Mouse (Mus musculus): ENCODE results near the gene Tmem238. TPM values are rescaled to one million over a fixed set of nuclear protein-coding genes. Genes with fewer than 3 reads are reported as not detected.
"Not testable (repeated sequence)": the region's sequence is repeated elsewhere in the genome, so short reads cannot be mapped to it uniquely, and the experiment has no call there.

Tmem238 gene
- polyA plus RNA-seq, 1 experiment = 81.4 TPM

DNA sequence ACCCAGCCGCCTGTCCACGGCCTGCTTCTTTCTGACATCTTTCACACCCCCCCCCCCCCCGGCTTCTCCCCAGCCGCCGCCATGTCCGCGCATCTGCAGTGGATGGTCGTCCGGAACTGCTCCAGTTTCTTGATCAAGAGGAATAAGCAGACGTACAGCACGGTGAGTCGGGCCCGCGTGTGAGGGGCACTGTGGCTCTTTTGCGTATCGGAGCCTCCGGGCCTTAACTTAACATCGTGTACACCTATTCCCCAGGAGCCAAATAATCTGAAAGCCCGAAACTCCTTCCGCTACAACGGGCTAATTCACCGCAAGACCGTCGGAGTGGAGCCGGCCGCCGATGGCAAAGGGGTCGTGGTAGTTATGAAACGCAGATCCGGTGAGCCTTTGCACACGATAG lies 3.8 kb upstream of the Tmem238 start:
- under 1% methylated on average over 31 of the region's 31 CpGs for WGBS

GRCm38 (mm10) chr7:4792278-4793212 lies 3.1 kb upstream of the Tmem238 start, which contains the start of gene Rpl28:
Rpl28 (plus strand) TSS chr7:4792874.
- WGBS = under 1% methylated on average over 54 of the region's 54 CpGs

More for the DNA sequence above, 3.8 kb upstream of the Tmem238 start:
- not testable (repeated sequence) for DNase-seq (ENCODE audit: low read depth, low spot score)

DNA sequence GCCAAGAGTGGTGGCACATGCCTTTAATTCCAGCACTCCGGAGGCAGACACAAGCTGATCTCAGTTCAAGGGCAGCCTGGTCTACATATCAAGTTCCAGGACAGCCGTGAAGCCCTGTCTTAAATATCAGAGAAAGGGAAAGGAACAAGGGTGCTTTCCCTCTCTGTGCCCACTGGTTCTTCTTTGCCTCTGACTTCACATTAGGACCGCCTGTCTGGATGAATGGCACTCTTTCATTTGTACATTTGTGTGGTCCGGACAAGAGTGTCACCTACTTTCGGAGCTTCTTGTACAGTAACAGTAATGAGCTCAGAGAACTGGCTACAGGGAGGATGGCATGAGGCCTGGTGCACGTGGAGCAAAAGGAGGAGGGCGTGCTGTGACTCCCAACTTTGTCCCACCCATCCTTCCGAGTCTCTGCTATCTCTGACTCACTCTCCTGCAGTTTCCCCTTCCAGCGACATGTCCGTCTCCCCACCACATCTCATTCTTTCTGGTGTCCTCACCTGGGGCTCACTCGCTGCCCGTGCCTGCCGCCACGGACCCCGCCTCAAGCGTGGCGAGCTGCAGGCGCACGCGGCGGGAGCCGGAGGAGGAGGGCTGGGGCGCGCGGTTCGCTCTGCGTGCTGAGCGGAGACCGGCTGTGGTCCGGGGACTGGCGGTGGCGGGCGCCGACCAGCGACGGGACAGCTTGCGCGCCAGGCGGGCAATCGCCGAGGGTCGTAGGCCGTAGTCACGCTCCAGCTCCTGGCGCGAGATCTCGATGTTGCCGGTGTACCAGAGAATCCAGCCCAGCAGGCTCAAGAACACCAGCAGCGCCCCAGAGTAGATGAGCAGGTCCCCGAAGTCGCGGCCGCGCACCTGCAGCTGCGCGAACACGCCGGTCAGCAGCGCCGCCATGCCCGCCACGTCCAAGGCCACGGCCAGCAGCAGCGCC lies 689 bp downstream of the Tmem238 start:
- under 1% methylated on average over 64 of the region's 64 CpGs for WGBS
- DNase-seq (ENCODE audit: low read depth, low spot score) = no peak

More at GRCm38 (mm10) chr7:4792278-4793212, 3.1 kb upstream of the Tmem238 start, which contains the start of gene Rpl28:
- peak; percentile 96 for DNase-seq (ENCODE audit: low read depth, low spot score)

- no peak for DNase-seq (ENCODE audit: low read depth, low spot score)
- 85% methylated on average over 14 of the region's 14 CpGs for WGBS
Observed at GRCm38 (mm10) chr7:4783667-4784268, 5.7 kb downstream of the Tmem238 start.

DNA sequence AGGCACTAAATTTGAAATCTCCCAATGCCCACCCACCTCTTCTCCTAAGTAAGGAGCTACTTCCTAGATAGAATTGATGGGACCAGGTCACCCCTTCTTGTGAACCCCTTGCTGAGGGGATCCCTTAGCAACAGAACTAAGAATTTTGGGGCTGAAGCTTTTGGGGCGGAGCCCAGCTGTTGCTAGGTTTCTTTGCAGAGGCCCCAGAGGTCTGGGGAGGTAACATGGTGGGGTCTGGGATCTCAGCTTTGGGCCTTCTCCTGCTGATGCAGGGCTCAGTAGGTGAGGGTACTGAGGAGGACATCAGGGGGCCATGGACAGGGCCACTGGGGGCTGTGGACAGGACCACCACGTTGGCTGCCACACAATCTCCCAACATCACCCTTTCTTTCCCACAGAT lies 6.7 kb downstream of the Tmem238 start, which contains the start of the genes Il11 and Tmem190:
TSS of gene Il11 (minus strand) at position 101 of the 400 bp plus-strand sequence.
TSS of gene Tmem190 (plus strand) at position 179 of the 400 bp plus-strand sequence.
- 80% methylated on average over 2 of the region's 2 CpGs for WGBS
- no peak for DNase-seq (ENCODE audit: low read depth, low spot score)

DNA sequence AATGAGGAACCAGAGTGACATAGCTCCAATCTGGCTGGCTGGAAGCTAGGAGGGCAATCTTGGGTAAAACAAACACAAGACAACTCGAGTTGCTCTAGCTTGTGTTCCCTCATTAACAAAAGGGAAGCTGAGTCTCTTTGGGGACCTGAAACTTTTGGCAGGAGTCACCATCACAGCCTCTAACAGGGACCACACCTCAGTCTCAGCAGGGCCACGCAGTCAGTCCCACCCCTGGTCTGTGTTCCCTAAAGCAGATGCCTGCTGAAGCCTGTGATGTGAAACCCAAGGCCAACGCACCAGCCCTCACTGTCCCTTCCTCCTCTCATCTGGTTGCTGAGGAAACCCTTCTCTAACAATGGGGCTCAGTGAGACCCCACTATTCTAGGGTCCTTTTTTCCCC lies 7.3 kb downstream of the Tmem238 start:
- WGBS = 38% methylated on average over 3 of the region's 3 CpGs
- DNase-seq (ENCODE audit: low read depth, low spot score) = no peak

GRCm38 (mm10) chr7:4779921-4780320 lies 9.5 kb downstream of the Tmem238 start:
- WGBS = 28% methylated on average over 5 of the region's 5 CpGs
- no peak for DNase-seq (ENCODE audit: low read depth, low spot score)

DNA sequence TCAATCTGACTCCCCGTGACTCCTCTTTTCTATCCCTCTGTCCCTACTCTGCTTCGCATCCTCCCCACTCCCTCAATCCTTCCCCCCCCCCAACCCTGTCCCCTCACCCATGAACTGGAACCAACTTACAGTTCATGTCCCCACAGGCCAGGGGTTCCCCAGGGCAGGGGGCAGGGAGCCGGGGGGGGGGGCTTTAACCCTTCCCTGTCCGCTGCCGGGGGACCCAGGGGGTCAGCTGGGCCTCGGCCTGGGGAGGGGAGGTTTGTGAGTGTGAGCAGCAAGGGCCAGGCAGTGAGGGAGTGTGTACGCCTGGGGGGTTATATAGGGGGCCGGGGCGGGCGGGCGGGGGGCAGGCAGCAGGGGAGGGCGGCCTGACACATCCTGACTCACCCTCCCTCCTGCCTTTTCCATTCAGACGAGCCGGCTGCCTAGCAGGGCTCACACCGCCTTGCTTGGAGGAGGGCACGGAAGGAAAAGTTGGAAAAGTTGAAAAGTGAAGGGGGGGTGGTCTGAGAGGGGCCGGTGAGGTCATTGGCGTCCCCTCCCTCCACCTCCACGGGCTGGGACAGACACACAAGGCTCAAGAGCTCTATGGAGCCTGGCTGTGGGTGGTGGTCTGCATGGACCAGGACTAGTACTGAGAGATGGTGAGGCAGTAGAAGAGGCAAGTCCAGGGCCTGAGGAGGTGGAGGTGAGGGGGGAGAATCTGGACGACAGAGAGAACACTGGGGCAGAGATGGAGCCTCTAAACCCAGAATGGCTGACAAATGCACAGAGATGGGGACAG lies 11.4 kb downstream of the Tmem238 start:
- no peak for DNase-seq (ENCODE audit: low read depth, low spot score)
- WGBS = 15% methylated on average over 20 of the region's 20 CpGs

DNA sequence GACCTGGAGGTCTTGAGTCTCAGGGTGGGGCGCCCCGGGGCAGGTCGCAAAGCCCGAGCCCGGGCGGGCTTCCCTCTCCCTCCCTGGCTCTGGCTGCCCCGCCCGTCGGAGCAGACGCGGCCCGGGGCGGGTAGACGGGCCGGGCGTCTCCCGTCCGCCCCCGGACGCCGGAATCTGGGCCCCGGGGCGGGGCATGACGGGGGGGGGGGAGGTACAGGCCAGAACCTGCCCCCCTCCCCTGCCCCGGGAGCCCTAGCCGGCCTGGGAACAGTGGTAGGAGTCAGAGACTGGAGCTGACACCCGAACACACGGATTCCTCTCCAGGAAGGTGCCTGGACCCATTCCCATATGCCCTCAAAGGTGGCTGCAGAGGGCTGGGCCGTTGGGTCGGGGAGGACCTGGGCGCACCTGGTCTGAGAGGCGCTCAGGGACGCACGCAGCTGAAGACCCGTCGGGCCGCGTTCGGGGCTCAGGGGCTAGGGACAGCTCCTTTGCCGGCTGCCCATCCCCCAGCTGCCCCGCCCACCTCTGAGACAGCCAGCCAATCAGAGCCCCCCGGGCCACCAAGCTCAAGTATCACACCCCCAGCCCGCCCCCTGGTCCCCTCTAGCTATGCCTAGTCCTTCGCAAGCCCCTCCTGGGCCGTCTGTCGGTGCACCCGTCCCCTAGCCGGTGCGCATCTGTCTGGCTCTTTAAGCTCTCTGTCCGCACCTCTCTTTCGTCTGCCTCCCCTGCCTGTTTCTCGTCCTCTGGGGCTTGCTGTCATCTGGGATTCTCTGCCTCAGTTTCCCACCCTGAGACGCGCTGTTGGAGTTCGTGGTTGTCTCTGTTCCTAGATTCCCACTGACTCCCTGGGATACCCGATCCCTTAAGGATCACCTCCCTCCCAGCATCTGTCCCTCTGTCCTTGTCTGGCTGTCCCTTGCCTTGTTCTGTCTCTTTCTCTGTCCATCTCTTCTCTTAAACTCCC lies 12.3 kb downstream of the Tmem238 start:
- DNase-seq (ENCODE audit: low read depth, low spot score) = no peak
- 2% methylated on average over 53 of the region's 56 CpGs for WGBS

DNA sequence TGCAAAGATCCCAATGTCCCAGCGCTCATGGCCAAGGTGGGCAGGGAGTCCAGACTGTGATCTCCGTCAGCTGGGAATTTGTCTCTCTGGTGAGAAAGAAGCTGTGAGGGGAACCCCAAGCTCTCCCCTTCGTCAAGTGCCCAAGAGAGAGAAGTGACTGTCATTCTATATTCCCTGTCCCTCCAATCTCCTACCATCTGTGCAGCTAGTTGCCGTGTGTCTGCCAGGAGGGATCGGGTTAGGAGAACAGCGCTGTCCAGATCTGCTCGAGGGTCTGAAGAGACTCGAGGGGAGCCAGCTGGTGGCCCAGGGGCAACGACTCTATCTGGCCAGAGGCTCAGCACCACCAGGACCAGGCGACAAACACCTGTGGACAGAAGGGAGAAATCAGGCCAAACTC lies 13.3 kb downstream of the Tmem238 start:
- DNase-seq (ENCODE audit: low read depth, low spot score) = no peak
- WGBS = 49% methylated on average over 10 of the region's 10 CpGs

DNA sequence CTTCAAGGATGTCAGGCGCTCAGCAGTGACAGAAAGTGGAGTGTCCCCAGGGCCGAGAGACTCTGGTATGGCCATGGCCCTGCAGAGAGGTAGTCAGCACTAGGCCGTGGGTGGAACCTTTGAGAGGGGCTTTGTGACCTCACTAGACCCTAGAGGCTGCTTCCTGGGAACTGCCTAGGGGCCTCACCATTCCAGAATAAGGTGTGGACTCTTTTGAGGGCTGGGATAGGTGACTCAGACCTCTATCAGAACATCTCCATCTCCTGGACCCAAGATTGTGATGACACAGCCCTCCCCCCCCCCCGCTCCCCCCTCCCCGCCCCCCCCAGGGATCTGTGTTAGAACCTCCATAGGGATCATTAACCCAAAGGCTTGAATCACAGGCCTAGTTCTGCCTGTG lies 18.3 kb downstream of the Tmem238 start, which contains the start of gene Fam71e2:
TSS of gene Fam71e2 (minus strand) at position 101 of the 400 bp plus-strand sequence.
- no peak for DNase-seq (ENCODE audit: low read depth, low spot score)
- WGBS = 65% methylated on average over 5 of the region's 5 CpGs

DNA sequence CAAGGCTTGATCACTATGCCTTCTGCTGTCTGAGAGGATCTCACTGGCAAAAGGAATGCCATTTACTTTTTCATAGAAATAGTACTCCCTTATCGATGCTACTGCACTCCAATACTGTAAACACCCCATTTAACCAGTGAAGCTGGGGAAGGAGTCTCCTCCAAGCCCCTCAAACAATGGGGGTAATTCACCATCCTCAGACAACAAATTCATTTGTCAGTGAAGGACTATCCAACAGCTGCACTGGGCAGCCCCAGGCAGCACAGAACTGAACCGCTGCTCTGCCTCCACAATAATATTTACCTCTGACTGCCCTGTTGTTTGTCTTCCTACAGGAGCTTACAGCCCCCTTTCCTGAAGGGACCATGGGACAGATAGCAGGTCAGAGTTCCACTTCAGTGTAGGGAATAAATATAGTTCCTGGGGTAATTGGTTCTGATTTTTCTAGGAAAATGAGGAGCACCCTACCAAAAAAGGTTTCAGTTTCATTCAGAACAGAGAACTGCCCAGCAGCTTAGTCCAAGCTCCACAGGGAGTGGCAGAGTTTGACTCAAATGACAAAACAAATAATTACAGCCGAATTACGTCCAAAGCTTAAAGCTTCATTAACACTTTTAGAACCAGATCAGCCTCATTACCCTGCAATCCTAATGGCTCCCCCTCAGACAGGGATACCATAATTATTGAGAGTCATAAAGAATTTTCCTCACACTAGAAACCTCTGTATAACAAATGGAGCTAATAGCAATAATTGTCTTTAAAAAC lies 24.3 kb downstream of the Tmem238 start:
- DNase-seq (ENCODE audit: low read depth, low spot score) = no peak
- 10% methylated on average over 4 of the region's 4 CpGs for WGBS

DNA sequence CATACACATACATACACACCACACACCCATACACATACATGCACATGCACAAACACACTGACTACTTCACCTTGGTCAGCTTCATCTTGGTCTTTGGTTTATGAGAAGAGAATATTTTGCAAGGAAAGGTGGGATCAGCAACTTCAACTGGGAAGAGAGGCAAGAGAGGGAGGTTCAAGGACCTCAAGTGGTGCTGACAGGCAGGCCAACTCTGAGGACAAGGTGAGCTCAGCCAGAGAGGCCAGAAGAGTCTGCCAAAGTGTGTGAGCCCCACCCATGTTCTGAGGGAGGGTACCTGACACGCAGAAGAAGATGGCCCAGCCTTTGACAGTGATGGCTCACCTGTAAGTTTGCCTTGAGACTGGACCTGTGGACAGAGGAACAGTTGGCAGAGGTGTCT lies 29.8 kb downstream of the Tmem238 start:
- WGBS = 10% methylated on average over 1 of the region's 1 CpGs

GRCm38 (mm10) chr7:4752821-4753570 lies 36.5 kb downstream of the Tmem238 start, which contains the start of gene Cox6b2:
Cox6b2 (minus strand) TSS chr7:4753094.
- DNase-seq (ENCODE audit: low read depth, low spot score) = no peak
- WGBS = 9% methylated on average over 24 of the region's 24 CpGs

More for the DNA sequence above, 29.8 kb downstream of the Tmem238 start:
- DNase-seq (ENCODE audit: low read depth, low spot score) = no peak

DNA sequence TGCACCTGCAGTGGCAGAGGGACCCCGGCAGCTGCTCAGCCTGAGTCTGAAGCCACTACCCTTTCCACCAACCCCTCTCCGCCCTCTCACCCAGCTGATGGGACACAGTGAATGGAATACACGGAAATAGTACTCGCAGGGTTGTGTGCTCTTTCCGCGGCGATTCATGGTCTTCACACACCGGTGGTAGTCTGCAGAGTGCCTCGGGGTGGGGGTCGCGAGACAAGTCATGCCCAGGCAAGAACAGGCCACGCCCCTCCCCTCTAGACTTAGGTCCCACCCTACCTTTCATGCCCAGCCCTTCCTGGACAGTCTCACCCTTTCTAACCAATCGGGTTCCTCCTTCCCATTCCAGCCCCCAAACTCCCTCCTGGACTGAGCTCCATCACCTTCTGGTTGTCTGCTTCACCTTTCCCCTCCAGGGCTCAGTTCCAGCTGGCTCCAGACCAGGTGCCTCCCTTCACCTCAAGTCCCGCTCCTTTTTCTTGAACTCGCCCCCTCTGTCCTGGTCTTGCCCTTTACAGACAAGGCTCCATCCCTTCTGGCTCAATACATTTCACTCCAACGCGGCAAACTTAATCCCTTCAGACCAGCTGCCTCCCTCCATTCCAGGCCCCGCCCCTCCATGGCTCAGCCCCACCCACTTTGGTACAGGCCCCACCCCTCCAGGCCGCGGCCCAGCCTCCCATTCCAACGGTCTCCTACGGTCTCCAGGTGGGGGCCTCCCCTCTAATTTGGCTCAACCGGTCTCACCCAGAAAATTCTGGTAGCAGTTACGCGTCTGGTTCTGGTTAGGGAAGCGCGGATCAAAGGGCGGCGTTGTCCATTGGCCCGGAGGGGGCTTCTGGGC lies 37.3 kb downstream of the Tmem238 start:
- no peak for DNase-seq (ENCODE audit: low read depth, low spot score)
- WGBS = 2% methylated on average over 30 of the region's 30 CpGs

Data from large intestine, adult 2 months (tissue).